Mouse (Mus musculus) Patski (cell line): ENCODE measurements around the gene Dlg3. TPM values are rescaled to one million over a fixed set of nuclear protein-coding genes. Genes with fewer than 3 reads are reported as not detected.
A peak's percentile ranks its signal among the peaks of the same experiment; 100 is the strongest.

ENCODE experiments used
- ATAC-seq: fragments of 100-300 bp; one replicate; pipeline ENCODE4 v1.8.0; 2021
- CTCF ChIA-PET: fragments of 350-600 bp; sonication (Branson Sonifier 250); formaldehyde crosslinking; loops from one replicate; lab custom pipeline; 2022; ENCODE audit warnings: inconsistent platforms; lab: Charles Lee
- POLR2A ChIA-PET: fragments of 350-600 bp; sonication (Branson Sonifier 250); formaldehyde crosslinking; loops from one replicate; lab custom pipeline; 2022; ENCODE audit warnings: antibody characterized with exemption, inconsistent platforms; lab: Charles Lee
- DNase-seq: peaks from one replicate; pipeline ENCODE4 v3.0.0-alpha.2; 2011; ENCODE audit warnings: low read depth, low spot score
- H3K27me3 ChIP-seq: fragments of 371-371 bp; one replicate; pipeline ENCODE4 v1.5.1; 2021
- CTCF ChIP-seq: fragments of 100-300 bp; IDR thresholded peaks from one replicate; pipeline ENCODE4 v1.5.1; 2021
- in situ Hi-C: fragments of 300-500 bp; cut with MboI; formaldehyde crosslinking; loops from 3 replicates; pipeline ENCODE4 v1.11.1; 2018; ENCODE audit warnings: low pct_unique_long_range_greater_than_20kb, mixed read lengths
- polyA plus RNA-seq: library from polyadenylated mRNA; unstranded; gene quantifications from one replicate; pipeline ENCODE4 v1.2.3, GENCODE M21; 2021

The Dlg3 gene
- polyA plus RNA-seq, 1 experiment from 2014 or later, result 24.0 TPM

- ATAC-seq (no peak), DNase-seq (no peak)
- TF ChIP-seq CTCF, result no peak
- in situ Hi-C loops, result loop anchor here (10.0 kb wide), 1 partner anchor 57 kb away; no protein-coding TSS in a partner anchor
- H3K27me3 ChIP-seq, result peaks cover 6% of the 10 kb centered on the region
- POLR2A ChIA-PET, result no interaction called here
- CTCF ChIA-PET, result no interaction called here
Measured at GRCm38 (mm10) chrX:100767885-100768626, 534 bp downstream of the Dlg3 start.

- ChIA-PET CTCF (no interaction called here), POLR2A (no interaction called here)
- peaks cover 6% of the 10 kb centered on the region for H3K27me3 ChIP-seq
- no peak for DNase-seq
- ATAC-seq, result no peak
- in situ Hi-C loops, result loop anchor here (10.0 kb wide), 1 partner anchor 56 kb away; no protein-coding TSS in a partner anchor
- TF ChIP-seq CTCF, result no peak
Measured at GRCm38 (mm10) chrX:100769281-100769680, 1.8 kb downstream of the Dlg3 start.

- TF ChIP-seq CTCF, result no peak
- DNase-seq, result no peak
- H3K27me3 ChIP-seq, result no peaks in the 10 kb centered on the region
- CTCF ChIA-PET, result no interaction called here
- in situ Hi-C loops, result loop anchor here (10.0 kb wide), 1 partner anchor 170 kb away; no protein-coding TSS in a partner anchor
- ATAC-seq, result no peak
- POLR2A ChIA-PET, result no interaction called here
Measured at GRCm38 (mm10) chrX:100774341-100774811, 6.9 kb downstream of the Dlg3 start.

GRCm38 (mm10) chrX:100775405-100775804 is 7.9 kb downstream of the Dlg3 start:
- in situ Hi-C loops, result loop anchor here (10.0 kb wide), 1 partner anchor 169 kb away; no protein-coding TSS in a partner anchor

GRCm38 (mm10) chrX:100776494-100776893 is 9.0 kb downstream of the Dlg3 start:
- POLR2A ChIA-PET, result no interaction called here
- no peaks in the 10 kb centered on the region for H3K27me3 ChIP-seq
- DNase-seq, result no peak
- in situ Hi-C loops, result loop anchor here (10.0 kb wide), 1 partner anchor 168 kb away; no protein-coding TSS in a partner anchor
- CTCF ChIA-PET, result no interaction called here
- no peak for TF ChIP-seq CTCF
- peak; percentile 44 for ATAC-seq

More at GRCm38 (mm10) chrX:100775405-100775804, 7.9 kb downstream of the Dlg3 start:
- CTCF ChIA-PET, result no interaction called here
- POLR2A ChIA-PET, result no interaction called here
- no peaks in the 10 kb centered on the region for H3K27me3 ChIP-seq
- ATAC-seq, result no peak
- no peak for TF ChIP-seq CTCF
- no peak for DNase-seq

- CTCF ChIA-PET, result no interaction called here
- no peak for TF ChIP-seq CTCF
- DNase-seq (no peak), ATAC-seq (peak; percentile 88)
- no peaks in the 10 kb centered on the region for H3K27me3 ChIP-seq
- in situ Hi-C loops, result loop anchor here (10.0 kb wide), 1 partner anchor 168 kb away; no protein-coding TSS in a partner anchor
- POLR2A ChIA-PET, result no interaction called here
Measured at GRCm38 (mm10) chrX:100776985-100777654, 9.6 kb downstream of the Dlg3 start.

GRCm38 (mm10) chrX:100777655-100778234 is 10.2 kb downstream of the Dlg3 start:
- POLR2A ChIA-PET, result no interaction called here
- CTCF ChIA-PET, result no interaction called here
- no peak for ATAC-seq
- in situ Hi-C loops, result loop anchor here (10.0 kb wide), 1 partner anchor 167 kb away; no protein-coding TSS in a partner anchor
- TF ChIP-seq CTCF, result no peak
- H3K27me3 ChIP-seq, result no peaks in the 10 kb centered on the region
- no peak for DNase-seq

- no peak for TF ChIP-seq CTCF
- no peak for DNase-seq
- in situ Hi-C loops, result loop anchor here (10.0 kb wide), 1 partner anchor 166 kb away; no protein-coding TSS in a partner anchor
- ATAC-seq, result no peak
- ChIA-PET CTCF (no interaction called here), POLR2A (interaction anchor here (0.7 kb wide), 1 partner anchor 11 kb away, joined by 3 read pairs; no protein-coding TSS in a partner anchor)
- H3K27me3 ChIP-seq, result no peaks in the 10 kb centered on the region
Measured at GRCm38 (mm10) chrX:100778397-100778796, 10.9 kb downstream of the Dlg3 start.

- DNase-seq (no peak), ATAC-seq (no peak)
- ChIA-PET POLR2A (interaction anchor here (0.6 to 0.7 kb wide), 2 partner anchors 11 to 103 kb away, joined by 3 read pairs; no protein-coding TSS in a partner anchor), CTCF (no interaction called here)
- peaks cover 9% of the 10 kb centered on the region for H3K27me3 ChIP-seq
- in situ Hi-C loops, result no loop called here
- no peak for TF ChIP-seq CTCF
Measured at GRCm38 (mm10) chrX:100789322-100789721, 21.8 kb downstream of the Dlg3 start.
